Mouse (Mus musculus) cerebellum, postnatal 36 days (tissue): ENCODE results near the gene H6pd.
"Not testable (repeated sequence)": the region's sequence is repeated elsewhere in the genome, so short reads cannot be mapped to it uniquely, and the experiment has no call there.

Source experiments
- DNase-seq, 2 experiments: peaks; one replicate each; pipeline ENCODE4 v3.0.0; 2021 to 2022; ENCODE audit warnings: mixed read lengths in 2 of 2

The H6pd gene

DNA sequence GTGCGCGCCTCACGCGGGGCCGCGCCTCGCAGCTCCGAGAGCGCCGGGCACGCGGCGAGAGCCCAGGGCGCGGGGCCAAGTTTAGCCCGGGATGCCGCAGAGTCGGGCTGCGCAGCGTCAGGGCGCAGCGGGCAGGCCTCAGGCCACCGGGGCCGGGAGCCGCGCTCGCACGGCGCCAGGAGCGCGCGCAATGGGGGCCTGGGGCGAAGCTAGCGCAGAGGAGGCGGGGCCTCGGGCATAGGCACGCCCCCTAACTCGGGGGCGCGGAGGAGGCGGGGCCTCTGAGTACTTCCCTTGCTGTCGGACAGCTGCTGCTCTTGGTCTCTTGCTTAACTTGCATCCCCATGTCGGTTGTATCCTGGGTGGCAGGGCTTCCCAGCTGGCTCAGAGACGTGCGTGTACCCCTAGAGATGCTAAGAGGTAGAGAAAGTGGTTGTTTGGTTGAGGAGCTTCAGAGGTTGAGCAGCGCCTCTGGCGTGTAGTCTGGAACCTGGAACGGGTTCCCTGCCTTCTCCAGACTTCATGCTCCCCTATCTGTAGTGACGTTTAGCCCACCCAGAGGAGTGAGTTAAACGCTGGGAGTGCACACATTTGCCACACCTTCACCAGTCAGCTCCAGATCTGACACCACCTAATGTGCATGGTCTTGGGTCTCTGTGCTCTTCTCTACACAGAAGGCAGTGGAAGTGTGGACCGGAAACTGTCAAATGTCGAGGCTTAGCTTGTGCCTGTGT lies at the start of gene H6pd:
Gene H6pd, minus strand, starts transcription at position 171 of the 734 bp plus-strand sequence.
- peak; percentile 79 to 87 for DNase-seq

DNA sequence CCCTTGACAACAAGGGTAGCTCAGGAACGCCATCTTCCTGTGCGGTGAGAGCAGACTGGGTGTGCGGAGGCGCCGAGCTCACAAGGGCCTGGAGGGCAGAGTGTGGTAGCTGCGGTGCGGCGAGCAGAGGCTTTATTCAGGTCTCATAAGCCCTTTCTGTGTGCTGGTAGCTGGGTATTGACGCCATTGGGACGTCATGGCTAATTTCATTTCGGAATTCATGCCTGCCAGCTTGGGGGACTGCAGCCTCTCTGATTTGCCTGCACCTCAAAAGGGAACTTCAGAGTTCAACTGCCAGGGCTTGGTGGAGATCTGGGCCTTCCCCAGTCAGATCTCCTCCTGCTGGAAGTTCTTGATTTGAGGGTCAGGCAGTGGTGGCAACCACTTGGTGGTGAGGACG lies 48.9 kb upstream of the H6pd start:
- no peak for DNase-seq

DNA sequence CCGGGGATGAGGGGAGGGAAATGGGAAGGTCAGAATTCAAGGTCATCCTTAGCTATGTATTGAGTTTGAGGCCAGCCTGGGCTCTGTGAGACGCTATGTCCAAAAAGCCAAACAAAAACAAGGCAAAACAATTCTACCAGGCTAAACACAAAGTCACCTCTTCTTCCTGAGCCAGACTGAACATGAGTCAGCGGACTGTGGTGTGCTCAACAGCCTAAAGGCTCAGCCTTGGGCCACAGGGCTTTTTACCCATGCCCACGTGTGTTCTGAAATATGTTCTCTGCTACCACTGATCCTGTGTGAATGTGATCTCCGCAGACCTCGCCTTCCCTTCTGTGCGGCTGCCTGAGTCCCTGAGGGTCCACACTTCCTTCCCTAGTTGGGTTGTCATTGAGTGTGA lies 47.3 kb upstream of the H6pd start:
- no peak for DNase-seq

DNA sequence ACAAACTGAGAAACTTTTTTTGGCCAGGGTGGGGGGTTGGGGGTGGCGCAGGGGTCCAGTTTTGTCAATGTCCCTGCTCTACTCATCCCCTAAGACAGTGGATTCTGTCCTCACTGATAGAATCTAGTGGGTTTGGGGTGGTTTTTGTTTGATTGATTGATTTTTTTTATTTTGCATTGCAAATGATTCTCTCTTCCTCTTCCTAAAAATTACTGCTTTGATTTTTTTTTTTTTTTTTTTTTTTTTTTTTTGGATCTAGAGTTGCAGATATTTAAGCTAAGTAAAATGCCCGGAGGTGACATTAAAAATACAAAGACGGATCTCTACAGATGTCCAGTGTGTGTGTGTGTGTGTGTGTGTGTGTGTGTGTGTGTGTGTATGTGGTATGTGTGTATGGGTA lies 43.6 kb upstream of the H6pd start:
- DNase-seq = no peak

DNA sequence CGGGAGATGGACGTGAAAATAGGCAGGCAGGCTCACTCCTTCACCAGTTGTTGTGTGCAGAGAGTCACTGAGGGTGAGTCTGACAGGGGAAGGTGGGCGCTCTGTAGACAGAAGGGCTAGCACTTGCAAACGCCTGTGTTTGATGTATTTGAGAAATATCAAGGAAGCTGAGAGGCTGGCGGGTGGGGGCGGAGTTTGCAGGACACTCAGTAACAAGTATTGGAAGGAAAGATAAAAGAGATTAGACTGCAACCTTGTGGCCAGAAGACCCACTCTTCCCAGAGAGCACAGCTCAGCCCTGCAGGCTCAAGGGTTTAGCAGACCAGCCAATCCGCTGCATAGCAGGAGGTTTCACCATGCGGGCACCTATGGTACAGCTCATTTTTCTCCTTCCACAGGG lies 42.7 kb upstream of the H6pd start:
- DNase-seq = no peak

DNA sequence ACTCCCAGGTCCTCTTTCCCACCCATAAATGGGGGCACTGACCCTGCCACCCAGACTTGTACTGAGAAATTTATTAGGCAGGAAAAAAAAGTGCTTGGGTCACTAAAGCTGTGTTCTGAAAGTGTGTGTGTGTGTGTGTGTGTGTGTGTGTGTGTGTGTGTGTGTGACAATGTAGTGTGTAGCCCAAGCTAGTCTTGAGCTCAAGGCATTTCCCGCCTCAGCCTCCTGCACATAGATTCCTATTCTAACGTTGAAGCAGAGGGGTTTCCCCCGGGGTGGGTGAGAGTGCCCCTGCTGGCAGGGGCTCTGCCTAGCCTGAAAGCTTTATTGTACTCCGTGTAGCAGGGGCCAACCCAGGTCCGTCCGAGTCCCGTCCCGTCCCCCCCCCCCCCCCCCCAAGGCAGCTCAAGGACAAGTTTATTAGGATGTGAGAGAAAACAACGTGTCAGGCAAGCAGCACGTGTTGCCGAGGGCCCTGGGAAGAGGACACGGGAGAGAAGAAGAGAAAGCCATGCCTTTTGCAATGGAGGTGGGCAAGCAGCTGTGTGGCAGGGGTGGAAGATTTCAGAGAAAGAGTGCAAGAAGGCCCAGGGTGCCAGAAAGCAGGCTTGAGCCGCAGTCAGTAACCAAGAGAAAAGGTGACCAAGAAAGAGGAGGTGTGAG lies 40.9 kb upstream of the H6pd start:
- no peak for DNase-seq

DNA sequence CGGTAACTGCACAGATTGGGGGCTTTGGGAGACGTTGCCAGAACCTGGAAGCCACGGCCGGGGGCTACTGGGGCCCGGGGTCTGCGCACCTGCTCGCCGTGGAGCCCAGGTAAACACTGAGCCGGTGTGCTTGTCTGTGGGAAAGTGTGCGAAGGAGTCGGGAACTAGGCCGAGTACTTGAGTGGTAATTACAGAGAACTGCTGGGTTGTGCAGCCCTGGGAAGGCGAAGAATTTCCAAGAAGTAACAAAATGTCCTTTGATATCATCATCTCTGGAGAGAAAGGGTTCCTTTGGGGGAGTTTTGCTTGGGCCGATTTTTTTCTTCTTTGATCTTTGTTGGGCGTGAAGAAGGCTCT lies 40.3 kb upstream of the H6pd start:
- no peak for DNase-seq

DNA sequence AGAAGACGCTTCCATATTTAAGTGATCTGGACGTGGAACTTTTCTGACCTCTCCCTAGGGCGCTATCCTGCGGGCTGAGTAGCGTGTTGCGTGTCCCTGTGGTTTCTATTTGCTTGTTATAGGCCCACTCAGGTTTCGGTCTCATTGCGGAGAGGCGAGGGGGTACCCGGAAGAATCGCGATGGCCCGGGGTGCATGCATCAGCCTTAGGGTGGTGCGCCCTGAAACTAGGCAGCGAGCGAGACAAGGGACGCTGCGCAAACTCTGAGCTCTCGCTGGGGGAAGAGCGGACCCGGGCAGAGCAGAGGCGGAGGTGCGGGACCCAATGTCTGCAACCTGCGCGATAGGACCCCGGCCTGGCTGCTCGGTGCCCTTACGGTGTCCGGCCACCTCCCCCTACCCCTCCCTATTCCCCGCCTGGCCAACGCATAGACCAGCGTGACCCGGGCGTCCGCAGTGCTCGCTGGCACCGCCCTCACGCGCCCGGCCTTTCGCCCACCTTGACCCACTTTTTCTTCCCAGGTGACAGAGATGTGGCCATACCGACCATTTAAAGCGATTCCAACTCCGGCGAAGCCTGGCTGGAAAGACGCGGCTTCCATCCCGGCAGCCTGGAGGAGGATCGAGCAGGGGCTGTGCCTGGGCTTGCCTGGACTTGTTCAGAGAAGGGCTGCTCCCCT lies 39.8 kb upstream of the H6pd start:
- DNase-seq = no peak

DNA sequence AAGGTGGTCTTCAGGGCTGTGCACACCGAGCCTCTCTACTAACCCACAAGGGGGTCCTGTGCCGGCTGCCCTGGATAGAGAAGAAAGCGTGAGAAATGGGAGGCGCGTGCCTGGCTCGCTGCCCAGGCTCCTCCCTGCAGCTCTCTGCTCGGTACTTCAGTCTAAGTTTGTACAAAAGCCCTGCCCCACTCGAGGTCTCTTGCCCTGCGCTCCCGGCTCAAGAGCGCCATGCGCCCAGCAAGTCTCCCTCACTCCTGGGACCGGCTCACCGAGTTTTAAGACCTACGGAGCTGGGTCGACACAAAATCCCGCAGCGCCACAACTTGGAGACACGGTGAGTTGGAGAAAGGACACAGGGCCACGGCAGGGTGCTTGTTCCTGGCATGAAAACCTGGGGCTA lies 39.2 kb upstream of the H6pd start:
- peak in 1 of 2 experiments; percentile 26 for DNase-seq

DNA sequence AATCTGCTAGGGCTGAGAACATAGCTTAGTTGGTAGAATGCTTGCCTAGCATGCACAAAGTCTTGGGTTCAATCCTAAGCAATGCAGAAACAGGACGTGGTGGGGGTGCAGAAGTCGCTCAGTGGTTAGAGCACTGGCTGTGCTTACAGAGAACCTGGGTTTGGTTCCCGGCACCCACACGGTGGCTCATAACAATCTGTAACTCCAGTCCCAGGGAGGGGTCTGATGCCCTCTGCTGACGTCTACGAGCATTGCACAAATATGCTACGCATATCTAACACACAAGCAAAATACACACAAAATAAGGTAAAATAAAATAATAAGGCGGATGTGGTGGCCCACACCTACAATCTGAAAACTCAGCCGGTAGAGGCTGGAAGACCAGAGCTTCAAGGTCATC lies 34.8 kb upstream of the H6pd start:
- no peak for DNase-seq

DNA sequence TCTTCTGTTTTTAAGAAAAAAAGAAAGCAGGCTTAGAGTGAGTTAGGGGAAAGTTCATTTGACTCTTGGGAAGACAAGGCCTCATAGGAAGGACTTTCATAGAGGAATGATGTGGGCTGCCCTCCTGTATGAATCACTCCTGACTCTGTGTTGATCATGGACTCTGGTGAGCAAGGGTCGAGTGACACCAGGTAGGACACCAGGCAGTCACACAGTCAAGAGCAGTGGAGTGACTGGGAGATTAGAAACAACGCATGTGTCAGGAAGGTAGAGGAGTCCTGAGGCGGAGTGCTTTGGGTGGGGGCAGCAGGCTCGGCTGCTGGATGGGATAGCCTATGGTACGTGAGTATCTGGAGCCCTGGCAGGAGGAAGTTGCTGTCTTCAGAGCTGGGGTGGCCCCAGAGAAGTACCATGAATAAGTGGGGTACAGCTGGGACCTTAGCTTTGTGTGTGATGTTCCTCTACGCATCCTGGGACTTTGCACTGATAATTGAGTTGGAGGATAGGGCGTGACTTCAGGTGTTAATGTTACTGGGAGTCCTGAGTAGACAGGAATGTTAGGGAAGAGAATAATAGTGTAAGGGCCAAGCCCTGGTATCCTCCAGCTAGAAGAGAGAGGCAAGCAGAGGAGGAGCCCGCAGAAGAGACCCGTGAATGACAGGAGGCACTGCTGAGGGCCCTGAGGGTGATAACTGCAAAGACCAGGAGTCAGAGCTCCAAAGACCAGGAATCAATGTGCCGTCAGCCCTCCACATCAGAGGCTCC lies 32.7 kb upstream of the H6pd start:
- no peak for DNase-seq

DNA sequence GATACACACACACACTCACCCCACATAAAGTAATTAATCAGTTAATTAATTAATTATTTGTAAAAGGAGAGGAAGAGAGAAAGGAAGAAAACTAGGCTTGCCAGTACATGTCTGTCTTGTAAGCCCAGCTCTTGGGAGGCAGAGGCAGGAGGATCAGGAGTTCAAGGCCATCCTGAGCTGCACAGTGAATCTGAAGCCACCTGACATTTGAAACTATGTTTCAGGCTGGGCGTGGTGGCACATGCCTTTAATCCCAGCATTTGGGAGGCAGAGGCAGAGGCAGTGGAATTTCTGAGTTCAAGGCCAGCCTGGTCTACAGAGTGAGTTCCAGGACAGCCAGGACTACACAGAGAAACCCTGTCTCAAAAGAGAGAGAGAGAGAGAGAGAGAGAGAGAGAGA lies 32.0 kb upstream of the H6pd start:
- DNase-seq = not testable (repeated sequence)

DNA sequence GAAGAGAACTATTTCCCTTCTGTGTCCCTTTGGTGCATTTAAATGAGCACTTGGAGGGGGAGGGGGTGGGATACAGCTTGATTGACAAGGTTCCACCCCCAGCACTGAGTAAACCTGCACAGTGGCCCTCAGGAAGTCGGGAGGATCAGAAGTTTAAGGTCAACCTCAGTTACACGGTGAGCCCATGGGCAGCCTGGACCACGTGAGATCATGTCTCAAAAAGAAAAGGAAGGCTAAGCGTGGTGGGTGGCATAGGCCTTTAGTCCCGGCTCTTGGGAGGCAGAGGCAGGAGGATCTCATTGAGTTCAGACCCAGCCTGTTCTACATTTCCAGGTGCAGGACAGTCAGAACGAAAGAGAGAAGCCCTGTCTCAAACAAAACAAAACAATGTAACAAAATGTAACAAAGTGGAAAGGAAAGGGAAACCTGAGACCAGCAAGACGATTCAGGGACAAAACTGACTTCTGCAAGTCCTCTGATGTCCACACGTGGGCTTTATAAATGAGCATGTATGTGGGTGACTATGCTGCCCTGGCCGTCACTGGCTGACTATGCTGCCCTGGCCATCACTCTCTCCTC lies 31.3 kb upstream of the H6pd start:
- DNase-seq = no peak

DNA sequence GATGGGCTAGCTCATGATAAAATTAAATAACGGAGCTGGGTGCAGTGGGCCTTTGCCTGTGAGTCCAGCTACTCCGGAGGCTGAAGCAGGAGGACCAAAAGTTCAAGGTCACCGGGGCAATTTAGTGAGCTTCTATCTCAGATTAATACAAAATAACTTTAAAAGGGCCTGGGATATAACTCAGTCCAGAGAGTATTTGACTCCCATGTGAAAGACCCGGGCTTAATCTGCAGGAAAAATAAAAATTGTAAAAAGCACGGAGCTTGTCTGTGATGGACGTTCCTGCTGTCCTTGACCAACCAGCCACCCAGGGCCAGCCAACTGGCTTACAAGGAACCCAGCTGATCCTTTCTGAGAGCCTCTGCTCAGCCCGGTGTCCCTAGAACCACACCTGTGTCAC lies 29.7 kb upstream of the H6pd start:
- DNase-seq = no peak

DNA sequence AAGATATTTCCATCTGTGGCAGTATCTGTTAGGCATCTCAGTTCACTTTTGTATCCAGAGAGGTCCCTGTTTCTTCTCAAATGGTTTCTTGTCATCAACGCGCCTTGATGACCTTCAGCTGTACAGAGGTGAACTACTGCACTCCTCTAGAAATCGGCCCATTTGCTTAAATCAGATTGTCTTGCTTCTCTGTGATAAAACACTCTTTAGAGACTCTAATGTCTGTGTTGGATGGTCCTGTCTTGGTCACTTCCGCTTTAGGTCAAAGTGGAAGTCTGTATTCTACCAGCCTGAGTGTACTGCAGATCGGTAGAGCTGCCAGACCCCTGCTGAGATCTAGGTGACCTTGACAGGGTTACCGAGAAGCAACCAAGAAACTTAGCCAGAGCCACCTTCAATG lies 27.3 kb upstream of the H6pd start:
- no peak for DNase-seq

DNA sequence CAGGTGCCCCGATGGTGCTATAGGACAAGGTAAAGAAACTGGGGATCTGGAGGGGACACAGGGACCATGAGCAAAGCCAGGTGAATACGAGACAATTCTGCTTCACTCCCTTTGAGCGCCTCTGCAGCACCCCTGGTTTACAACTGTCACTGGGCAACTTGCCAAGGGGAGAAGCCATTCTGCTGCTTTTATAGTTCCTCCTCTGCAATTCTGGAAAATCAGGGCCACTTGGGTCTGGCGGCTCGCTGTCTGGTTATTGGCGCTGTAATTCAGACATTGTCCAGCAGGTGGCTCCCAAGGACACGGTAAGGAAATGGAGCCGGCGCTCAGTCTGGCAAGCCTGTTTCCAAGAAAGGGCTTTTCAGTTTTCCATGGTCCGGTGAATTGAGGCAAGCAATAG lies 26.5 kb upstream of the H6pd start:
- DNase-seq = peak; percentile 91 to 96

DNA sequence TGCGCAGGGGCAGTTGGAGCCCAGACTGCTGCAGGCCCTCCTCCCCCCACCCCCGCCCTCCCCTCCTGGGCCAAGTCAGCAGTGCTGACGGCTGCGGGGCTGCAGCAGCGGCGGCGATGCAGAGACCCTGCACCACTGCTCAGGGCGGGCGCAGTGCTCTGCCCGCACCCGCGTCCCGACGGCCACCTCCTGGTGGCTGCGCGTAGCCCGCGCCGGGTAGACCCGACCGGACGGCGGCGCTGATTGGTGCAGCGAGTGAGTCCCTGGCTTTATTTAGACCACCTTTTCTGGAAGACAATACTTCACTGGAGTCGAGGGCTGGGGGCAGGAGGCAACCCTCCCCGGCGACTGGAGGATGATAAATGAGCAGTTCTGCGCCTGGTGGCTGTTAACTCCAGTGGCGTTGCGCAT lies 24.4 kb upstream of the H6pd start:
- DNase-seq = peak; percentile 36 to 41

DNA sequence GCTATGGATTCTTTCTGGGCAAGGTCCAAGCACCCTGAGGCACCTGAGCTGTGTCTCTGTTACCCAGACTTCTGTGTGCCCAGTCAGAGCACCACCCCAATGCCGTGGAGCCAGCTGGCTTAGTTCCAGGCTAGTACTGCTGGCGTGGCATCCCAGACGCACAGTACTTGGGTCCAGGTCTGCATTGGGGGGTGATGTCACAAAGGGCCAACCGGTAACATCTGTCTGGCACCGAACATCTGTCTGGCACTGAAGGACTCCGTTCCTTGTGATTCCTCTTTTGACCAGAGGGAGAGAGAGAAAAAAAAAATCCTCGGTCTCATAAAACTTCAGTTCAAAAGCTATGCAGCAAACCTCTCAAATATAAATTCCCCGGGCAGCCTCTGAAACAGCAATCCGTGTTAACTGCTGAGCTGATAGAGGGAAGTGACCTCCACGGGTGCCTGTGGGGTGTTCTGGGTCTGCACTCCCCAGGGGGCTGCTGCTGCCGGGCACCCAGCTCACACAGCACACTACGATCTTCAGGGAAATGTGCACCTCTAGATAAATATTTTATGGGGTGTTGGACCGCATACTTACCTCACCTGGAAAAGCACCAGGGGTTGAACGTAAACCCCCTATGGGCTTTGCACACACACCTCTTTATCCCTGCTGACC lies 22.5 kb upstream of the H6pd start:
- peak in 1 of 2 experiments; percentile 68 for DNase-seq

DNA sequence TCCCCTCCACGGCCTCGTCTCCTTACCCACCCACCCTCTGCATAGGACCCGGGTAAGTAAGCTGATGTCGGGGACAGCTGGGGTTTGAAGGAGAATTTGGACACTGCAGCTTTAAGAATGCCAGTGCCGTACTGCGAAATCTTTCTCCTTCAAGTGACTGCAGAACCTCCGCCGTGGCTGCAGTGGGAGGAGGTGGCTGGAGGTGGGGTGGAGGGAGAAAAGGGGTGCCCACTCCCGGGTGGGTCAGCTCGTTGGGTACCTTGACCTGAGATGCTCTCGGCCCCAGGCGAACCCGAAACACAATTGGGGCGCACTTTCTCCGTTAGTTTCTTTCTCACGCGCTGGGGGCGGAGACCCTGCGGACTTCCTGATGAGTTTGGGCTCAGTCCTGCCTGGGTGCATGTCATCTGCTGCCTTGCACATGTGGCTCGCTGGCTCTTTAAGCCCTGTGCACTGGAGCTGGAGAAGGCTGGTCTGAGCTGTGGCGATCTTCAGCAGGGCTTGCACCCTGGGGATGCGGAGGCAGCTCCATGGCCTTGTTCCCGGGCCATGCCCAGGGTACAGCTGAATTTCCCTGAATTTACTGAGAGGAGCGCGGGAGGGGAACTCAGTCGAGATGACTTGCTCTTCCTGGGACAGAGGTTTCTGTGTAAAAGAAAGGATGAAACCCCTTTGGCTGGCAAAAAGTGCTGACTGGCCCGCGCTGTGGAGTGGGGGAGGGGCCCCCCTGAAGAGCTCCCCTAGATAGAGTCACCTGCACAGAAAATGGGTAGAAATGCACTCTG lies 21.8 kb upstream of the H6pd start:
- peak; percentile 60 to 71 for DNase-seq

DNA sequence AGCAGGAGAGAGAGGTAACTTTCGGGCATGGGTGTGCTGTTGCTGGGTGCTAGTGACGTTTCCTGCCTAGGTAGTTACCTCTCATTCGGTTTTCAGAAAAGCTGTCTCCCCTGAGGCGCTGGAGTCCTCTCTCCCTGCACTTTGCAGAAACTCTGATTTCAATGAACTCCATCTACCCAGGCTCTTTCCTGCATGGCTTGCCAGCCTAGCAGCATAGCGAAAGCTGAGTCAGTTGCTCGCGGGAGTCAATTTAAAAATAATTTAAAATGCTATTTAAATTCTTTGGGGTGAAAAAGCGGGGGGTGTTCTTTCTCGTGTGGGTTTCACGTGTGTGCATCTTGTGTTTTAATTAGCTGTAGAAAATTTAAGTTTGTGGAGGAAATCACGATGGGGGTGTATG lies 21.1 kb upstream of the H6pd start:
- peak; percentile 15 to 31 for DNase-seq

DNA sequence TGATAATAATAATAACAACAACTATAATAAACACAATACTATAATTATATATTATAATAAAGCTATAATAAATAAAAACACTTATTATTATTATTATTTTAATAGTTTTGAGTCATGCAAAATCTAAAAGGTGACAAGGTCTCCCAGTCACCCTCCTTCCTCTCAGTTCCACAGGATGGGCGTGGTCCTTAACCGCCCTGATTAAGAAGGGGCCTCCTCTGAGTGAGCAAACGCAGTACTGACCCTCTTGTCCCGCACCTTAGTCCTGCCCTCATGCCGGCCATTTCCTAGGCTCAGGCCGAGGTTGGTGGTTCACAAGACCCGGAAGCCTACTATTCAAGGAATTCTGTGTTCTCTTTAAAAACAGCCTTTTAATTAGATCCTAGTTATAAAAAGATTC lies 14.7 kb upstream of the H6pd start:
- DNase-seq = no peak
